Mouse (Mus musculus) spleen, adult 2 months (tissue): ENCODE measurements around the gene Myo3b.

Source experiments
- CTCF ChIP-seq: fragments of 200-500 bp; IDR thresholded peaks from 2 replicates; pipeline ENCODE4 v1.5.1; 2011; ENCODE audit warnings: mild to moderate bottlenecking, inconsistent platforms; ENCODE audit not compliant: insufficient read depth, insufficient read length, insufficient replicate concordance; ENCODE audit errors: extremely low read depth
- POLR2A ChIP-seq: fragments of 200-500 bp; IDR thresholded peaks from 2 replicates; pipeline ENCODE4 v1.6.1; 2011; ENCODE audit warnings: low read depth, low read length, inconsistent platforms

- TF ChIP-seq POLR2A (no peak), CTCF (no peak)
These were observed 298.9 kb downstream of the Myo3b start for GRCm38 (mm10) chr2:70337869-70338268.
